Mouse (Mus musculus): ENCODE data around the gene Gm17078. TPM values are rescaled to one million over a fixed set of nuclear protein-coding genes. Genes with fewer than 3 reads are reported as not detected.
"Not testable (repeated sequence)": the region's sequence is repeated elsewhere in the genome, so short reads cannot be mapped to it uniquely, and the experiment has no call there.

Gm17078 gene
- not detected for total RNA-seq (2022)

DNA sequence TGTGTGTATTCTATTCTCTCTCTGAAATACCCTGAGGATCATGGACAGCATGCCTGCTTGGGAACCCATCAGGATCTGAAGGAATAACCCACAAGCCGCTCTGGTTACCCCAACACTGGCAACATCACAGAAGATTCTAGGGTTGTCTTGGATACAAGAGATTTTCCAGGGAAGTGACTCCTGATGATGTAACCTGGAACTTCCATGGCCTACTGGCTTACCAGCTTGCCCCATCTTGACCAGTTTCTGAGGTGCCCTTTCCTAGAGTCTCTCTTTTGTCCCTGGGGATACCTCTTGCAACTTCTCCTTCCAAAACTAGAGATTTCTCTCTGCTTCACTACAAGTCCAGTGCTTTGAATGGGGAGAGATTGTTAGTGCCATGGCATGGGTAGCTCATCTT is at the start of gene Gm17078:
TSS of gene Gm17078 (minus strand) at position 101 of the 400 bp plus-strand sequence.
- DNase-seq (ENCODE audit: low spot score in 2 of 2) = no peak

DNA sequence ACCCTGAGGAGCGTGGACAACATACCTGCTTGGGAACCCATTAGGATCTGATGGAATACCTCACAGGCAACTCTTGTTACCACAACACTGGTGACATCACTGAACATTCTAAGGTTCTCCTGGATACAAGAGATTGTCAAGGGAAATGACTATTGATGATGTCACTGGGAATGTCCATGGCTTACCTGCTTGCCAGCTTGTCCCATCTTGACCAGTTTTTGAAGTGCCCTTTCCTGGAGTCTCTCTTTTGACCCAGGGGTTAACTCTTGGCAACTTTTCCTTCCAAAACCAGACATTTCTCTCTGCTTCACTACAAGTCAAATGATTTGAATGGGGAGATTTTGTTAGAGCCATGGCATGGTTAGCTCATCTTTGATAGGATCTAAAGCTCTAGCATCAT is 24.5 kb upstream of the Gm17078 start, which contains the start of gene Gm4181:
TSS of gene Gm4181 (minus strand) at position 101 of the 400 bp plus-strand sequence.
- DNase-seq (ENCODE audit: low spot score in 2 of 2) = not testable (repeated sequence)

DNA sequence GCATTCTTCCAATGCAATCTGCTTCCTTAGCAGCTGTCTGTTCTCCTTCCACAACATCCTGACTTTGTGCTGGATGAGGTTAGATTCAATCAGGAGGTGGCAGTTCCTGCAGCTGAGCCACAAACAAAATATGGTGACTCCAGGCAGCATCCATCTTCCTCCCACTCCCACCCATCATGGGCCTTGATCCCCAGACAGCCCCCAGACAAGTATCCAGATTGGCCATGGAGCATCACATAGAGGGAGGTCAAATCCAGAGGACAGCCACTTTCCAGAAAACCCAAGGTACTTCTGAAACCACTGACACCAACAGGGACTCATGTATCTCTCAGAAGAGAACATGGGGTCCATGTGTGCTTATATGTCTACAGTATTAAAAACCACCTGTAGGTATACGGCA is 21.3 kb upstream of the Gm17078 start:
- DNase-seq (ENCODE audit: low spot score in 2 of 2) = peak; percentile 9 to 10

DNA sequence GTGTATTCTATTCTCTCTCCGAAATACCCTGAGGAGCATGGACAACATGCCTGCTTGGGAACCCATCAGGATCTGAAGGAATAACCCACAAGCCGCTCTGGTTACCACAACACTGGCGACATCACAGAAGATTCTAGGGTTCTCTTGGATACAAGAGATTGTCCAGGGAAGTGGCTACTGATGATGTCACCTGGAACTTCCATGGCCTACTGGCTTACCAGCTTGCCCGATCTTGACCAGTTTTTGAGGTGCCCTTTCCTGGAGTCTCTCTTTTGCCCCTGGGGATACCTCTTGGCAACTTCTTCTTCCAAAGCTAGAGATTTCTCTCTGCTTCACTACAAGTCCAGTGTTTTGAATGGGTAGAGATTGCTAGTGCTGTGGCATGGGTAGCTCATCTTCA is 19.1 kb downstream of the Gm17078 start, which contains the start of gene Gm17174:
TSS of gene Gm17174 (minus strand) at position 101 of the 400 bp plus-strand sequence.
- not testable (repeated sequence) for DNase-seq (ENCODE audit: low spot score in 2 of 2)

DNA sequence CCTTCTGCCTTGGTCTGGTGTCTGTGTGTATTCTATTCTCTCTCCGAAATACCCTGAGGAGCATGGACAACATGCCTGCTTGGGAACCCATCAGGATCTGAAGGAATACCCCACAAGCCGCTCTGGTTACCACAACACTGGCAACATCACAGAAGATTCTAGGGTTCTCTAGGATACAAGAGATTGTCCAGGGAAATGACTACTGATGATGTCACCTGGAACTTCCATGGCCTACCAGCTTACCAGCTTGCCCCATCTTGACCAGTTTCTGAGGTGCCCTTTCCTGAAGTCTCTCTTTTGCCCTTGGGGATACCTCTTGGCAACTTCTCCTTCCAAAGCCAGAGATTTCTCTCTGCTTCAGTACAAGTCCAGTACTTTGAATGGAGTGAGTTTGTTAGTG is 37.1 kb downstream of the Gm17078 start, which contains the start of gene Gm17175:
TSS of gene Gm17175 (minus strand) at position 101 of the 400 bp plus-strand sequence.
- not testable (repeated sequence) for DNase-seq (ENCODE audit: low spot score in 2 of 2)

Other genes with a start within 250 kb of the Gm17078 start
- gene Gm7247, start 249.6 kb downstream of the Gm17078 start, total RNA-seq (2022) = not detected
- gene Vmn2r88, start 200.5 kb downstream of the Gm17078 start, total RNA-seq (2022) = not detected
- not detected for gene Vmn2r89, start 159.5 kb downstream of the Gm17078 start, total RNA-seq (2022)
- gene Gm5622, start 58.5 kb downstream of the Gm17078 start, total RNA-seq (2022) = not detected
- not detected for gene Gm17175, start 37.2 kb downstream of the Gm17078 start, total RNA-seq (2022)
- not detected for gene Gm17174, start 19.2 kb downstream of the Gm17078 start, total RNA-seq (2022)
- not detected for gene Gm4181, start 24.4 kb upstream of the Gm17078 start, total RNA-seq (2022)
- not detected for gene Gm17079, start 84.2 kb upstream of the Gm17078 start, total RNA-seq (2022)
- gene Gm5800, start 105.9 kb upstream of the Gm17078 start, total RNA-seq (2022) = not detected
- gene Ang4, start 162.3 kb upstream of the Gm17078 start, total RNA-seq (2022) = not detected
- gene AY358078, start 188.7 kb upstream of the Gm17078 start, total RNA-seq (2022) = not detected
- not detected for gene Ear6, start 242.4 kb upstream of the Gm17078 start, total RNA-seq (2022)

All from layer of hippocampus, adult 8-10 months (tissue).